Mouse (Mus musculus): Measurements from ENCODE around the gene Slfn5. TPM values are rescaled to one million over a fixed set of nuclear protein-coding genes. Genes with fewer than 3 reads are reported as not detected.

The Slfn5 gene
- total RNA-seq, 1 experiment, result 9.4 TPM

DNA sequence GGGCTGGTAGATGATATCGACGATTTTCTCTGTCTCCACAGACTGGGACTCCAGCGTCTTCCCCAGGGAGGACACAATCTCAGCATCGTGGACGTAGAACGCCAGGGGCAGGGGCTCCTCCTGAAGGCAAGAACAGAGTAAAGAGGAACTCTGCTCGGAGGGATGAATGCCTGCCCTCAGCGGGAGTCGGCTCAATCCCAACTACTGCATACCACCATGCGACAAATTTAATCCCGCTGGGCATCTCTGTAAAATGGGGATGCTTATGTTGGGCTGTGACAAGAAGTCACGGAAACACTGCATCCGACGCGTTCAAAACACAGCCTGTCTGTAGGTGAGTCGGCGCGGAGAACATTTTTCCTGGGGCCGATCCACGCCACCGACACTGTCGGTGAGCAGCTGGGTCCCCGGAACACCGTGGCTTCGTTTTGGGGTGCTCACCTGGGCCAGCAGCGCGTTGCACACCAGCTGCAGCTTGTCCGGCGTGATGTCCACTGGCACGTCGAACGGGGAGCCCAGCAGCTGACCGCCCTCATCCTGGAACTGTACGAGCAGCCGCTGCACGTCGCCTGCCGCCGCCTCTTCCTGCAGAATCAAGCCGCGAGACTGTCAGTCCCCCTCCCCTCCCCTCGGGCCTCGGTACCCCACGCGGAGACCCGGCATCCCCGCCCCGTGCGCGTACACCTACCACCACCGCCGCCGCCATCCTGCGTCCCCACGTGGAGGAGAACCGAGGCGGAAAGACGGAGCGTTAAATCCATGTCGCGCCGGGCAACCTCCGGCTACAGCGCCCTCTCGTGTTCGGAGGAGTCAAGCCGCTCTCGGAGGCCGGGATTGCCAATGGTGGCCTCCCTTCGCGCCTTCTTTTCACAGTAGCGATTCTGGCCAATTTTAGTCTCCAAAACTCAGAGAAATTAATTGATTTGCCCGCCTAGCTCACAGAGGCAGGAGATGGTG is 43.2 kb upstream of the Slfn5 start, which contains the start of gene Nle1:
Gene Nle1 (minus strand): TSS at position 761 of the 957 bp plus-strand sequence.
- DNase-seq (ENCODE audit: low read depth, low spot score), result peak; percentile 91
- TF ChIP-seq ZNF384 (IDR thresholded peaks at IDR 0.05; ENCODE audit: low read depth, low read length), result no peak
- no peak for TF ChIP-seq CHD2 (IDR thresholded peaks at IDR 0.05; ENCODE audit: low read depth, low read length)
- no peak for TF ChIP-seq ZC3H11A (IDR thresholded peaks at IDR 0.05; ENCODE audit: borderline replicate concordance, low read depth, low read length)
- TF ChIP-seq HCFC1 (IDR thresholded peaks at IDR 0.05; ENCODE audit: borderline replicate concordance, insufficient read depth, low read length), result 0 out of 2 replicates have a peak, but pooled peaks have one; percentile 61
- TF ChIP-seq MAFK (IDR thresholded peaks at IDR 0.05; ENCODE audit: insufficient read depth, low read depth, low read length), result no peak
- no peak within 1 kb of the TSS for H3K27ac ChIP-seq (ENCODE audit: insufficient read depth, low read depth, low read length, poor library complexity, severe bottlenecking)
- peak within 1 kb of the TSS; percentile 79 to 95 for H3K4me3 ChIP-seq (ENCODE audit: insufficient read depth in 1 of 2, low read depth in 1 of 2, low read length in 2 of 2, poor library complexity in 1 of 2, severe bottlenecking in 1 of 2)
- peaks cover 2 to 14% of the 10 kb centered on the region in 2 experiments; a peak in 1 of 4 replicates for H3K4me1 ChIP-seq (ENCODE audit: control insufficient read depth in 2 of 2, insufficient read depth in 2 of 2, low read length in 2 of 2, poor library complexity in 1 of 2)
- in situ Hi-C loops (cut with MboI; ENCODE audit: low sequenced_read_pairs in 2 of 2, unreplicated experiment in 2 of 2), result no loop called here
- peaks cover 26% of the 10 kb centered on the region for H3K36me3 ChIP-seq (ENCODE audit: control insufficient read depth, insufficient read depth, low read length, poor library complexity, severe bottlenecking)
- peak within 1 kb of the TSS; percentile 93 for H3K9ac ChIP-seq (ENCODE audit: insufficient read depth, low read depth, low read length, poor library complexity, severe bottlenecking)
- H3K9me3 ChIP-seq (ENCODE audit: control insufficient read depth, insufficient read depth, low read depth, low read length), result no peaks in the 10 kb centered on the region

GRCm38 (mm10) chr11:82908608-82908989 is 42.5 kb upstream of the Slfn5 start:
- H3K4me1 ChIP-seq (ENCODE audit: control insufficient read depth in 2 of 2, insufficient read depth in 2 of 2, low read length in 2 of 2, poor library complexity in 1 of 2), result peaks cover 2 to 14% of the 10 kb centered on the region in 2 experiments; a peak in 1 of 4 replicates
- in situ Hi-C loops (cut with MboI; ENCODE audit: low sequenced_read_pairs in 2 of 2, unreplicated experiment in 2 of 2), result no loop called here
- H3K9ac ChIP-seq (ENCODE audit: insufficient read depth, low read depth, low read length, poor library complexity, severe bottlenecking), result peak overlapping the region; percentile 57
- H3K27ac ChIP-seq (ENCODE audit: insufficient read depth, low read depth, low read length, poor library complexity, severe bottlenecking), result no peak overlapping the region
- peaks cover 25% of the 10 kb centered on the region for H3K36me3 ChIP-seq (ENCODE audit: control insufficient read depth, insufficient read depth, low read length, poor library complexity, severe bottlenecking)
- peak overlapping the region; percentile 79 to 95; a peak in 3 of 4 replicates for H3K4me3 ChIP-seq (ENCODE audit: insufficient read depth in 1 of 2, low read depth in 1 of 2, low read length in 2 of 2, poor library complexity in 1 of 2, severe bottlenecking in 1 of 2)
- H3K9me3 ChIP-seq (ENCODE audit: control insufficient read depth, insufficient read depth, low read depth, low read length), result no peaks in the 10 kb centered on the region
- DNase-seq (ENCODE audit: low read depth, low spot score), result no peak
- TF ChIP-seq ZNF384 (IDR thresholded peaks at IDR 0.05; ENCODE audit: low read depth, low read length) (no peak), HCFC1 (IDR thresholded peaks at IDR 0.05; ENCODE audit: borderline replicate concordance, insufficient read depth, low read length) (no peak), MAFK (IDR thresholded peaks at IDR 0.05; ENCODE audit: insufficient read depth, low read depth, low read length) (no peak), ZC3H11A (IDR thresholded peaks at IDR 0.05; ENCODE audit: borderline replicate concordance, low read depth, low read length) (no peak), CHD2 (IDR thresholded peaks at IDR 0.05; ENCODE audit: low read depth, low read length) (no peak)

- Histone ChIP-seq H3K36me3 (ENCODE audit: control insufficient read depth, insufficient read depth, low read length, poor library complexity, severe bottlenecking) (peaks cover 9% of the 10 kb centered on the region), H3K9ac (ENCODE audit: insufficient read depth, low read depth, low read length, poor library complexity, severe bottlenecking) (no peak within 1 kb of the TSS), H3K4me3 (ENCODE audit: insufficient read depth in 1 of 2, low read depth in 1 of 2, low read length in 2 of 2, poor library complexity in 1 of 2, severe bottlenecking in 1 of 2) (no peak within 1 kb of the TSS), H3K9me3 (ENCODE audit: control insufficient read depth, insufficient read depth, low read depth, low read length) (no peaks in the 10 kb centered on the region), H3K4me1 (ENCODE audit: control insufficient read depth in 2 of 2, insufficient read depth in 2 of 2, low read length in 2 of 2, poor library complexity in 1 of 2) (peaks cover 2 to 14% of the 10 kb centered on the region in 2 experiments; a peak in 1 of 4 replicates), H3K27ac (ENCODE audit: insufficient read depth, low read depth, low read length, poor library complexity, severe bottlenecking) (no peak within 1 kb of the TSS)
- no peak for TF ChIP-seq ZC3H11A (IDR thresholded peaks at IDR 0.05; ENCODE audit: borderline replicate concordance, low read depth, low read length)
- TF ChIP-seq HCFC1 (IDR thresholded peaks at IDR 0.05; ENCODE audit: borderline replicate concordance, insufficient read depth, low read length), result no peak
- TF ChIP-seq MAFK (IDR thresholded peaks at IDR 0.05; ENCODE audit: insufficient read depth, low read depth, low read length), result no peak
- no peak for TF ChIP-seq ZNF384 (IDR thresholded peaks at IDR 0.05; ENCODE audit: low read depth, low read length)
- TF ChIP-seq CHD2 (IDR thresholded peaks at IDR 0.05; ENCODE audit: low read depth, low read length), result no peak
- no peak for DNase-seq (ENCODE audit: low read depth, low spot score)
- in situ Hi-C loops (cut with MboI; ENCODE audit: low sequenced_read_pairs in 2 of 2, unreplicated experiment in 2 of 2), result loop anchor here in 1 of 2 experiments (10.0 kb wide), 1 partner anchor 135 kb away; no protein-coding TSS in a partner anchor
These were observed 40.9 kb upstream of the Slfn5 start, which contains the start of gene Unc45b for GRCm38 (mm10) chr11:82910250-82910649. Gene Unc45b (plus strand): TSS chr11:82910550.

- H3K4me1 ChIP-seq (ENCODE audit: control insufficient read depth in 2 of 2, insufficient read depth in 2 of 2, low read length in 2 of 2, poor library complexity in 1 of 2), result peaks cover 0 to 14% of the 10 kb centered on the region in 2 experiments; a peak in 1 of 4 replicates
- H3K9me3 ChIP-seq (ENCODE audit: control insufficient read depth, insufficient read depth, low read depth, low read length), result no peaks in the 10 kb centered on the region
- TF ChIP-seq MAFK (IDR thresholded peaks at IDR 0.05; ENCODE audit: insufficient read depth, low read depth, low read length) (no peak), CHD2 (IDR thresholded peaks at IDR 0.05; ENCODE audit: low read depth, low read length) (no peak), ZC3H11A (IDR thresholded peaks at IDR 0.05; ENCODE audit: borderline replicate concordance, low read depth, low read length) (no peak), ZNF384 (IDR thresholded peaks at IDR 0.05; ENCODE audit: low read depth, low read length) (no peak), HCFC1 (IDR thresholded peaks at IDR 0.05; ENCODE audit: borderline replicate concordance, insufficient read depth, low read length) (no peak)
- H3K27ac ChIP-seq (ENCODE audit: insufficient read depth, low read depth, low read length, poor library complexity, severe bottlenecking), result no peak overlapping the region
- H3K36me3 ChIP-seq (ENCODE audit: control insufficient read depth, insufficient read depth, low read length, poor library complexity, severe bottlenecking), result peaks cover 6% of the 10 kb centered on the region; the same call in 1 of the 2 replicates
- H3K9ac ChIP-seq (ENCODE audit: insufficient read depth, low read depth, low read length, poor library complexity, severe bottlenecking), result no peak overlapping the region
- no peak overlapping the region for H3K4me3 ChIP-seq (ENCODE audit: insufficient read depth in 1 of 2, low read depth in 1 of 2, low read length in 2 of 2, poor library complexity in 1 of 2, severe bottlenecking in 1 of 2)
- in situ Hi-C loops (cut with MboI; ENCODE audit: low sequenced_read_pairs in 2 of 2, unreplicated experiment in 2 of 2), result loop anchor here in 1 of 2 experiments (10.0 kb wide), 1 partner anchor 134 kb away; no protein-coding TSS in a partner anchor
- no peak for DNase-seq (ENCODE audit: low read depth, low spot score)
These were observed 40.3 kb upstream of the Slfn5 start for GRCm38 (mm10) chr11:82910679-82911389.

Data from ES-E14 (cell line).